In the genomic region with DNA sequence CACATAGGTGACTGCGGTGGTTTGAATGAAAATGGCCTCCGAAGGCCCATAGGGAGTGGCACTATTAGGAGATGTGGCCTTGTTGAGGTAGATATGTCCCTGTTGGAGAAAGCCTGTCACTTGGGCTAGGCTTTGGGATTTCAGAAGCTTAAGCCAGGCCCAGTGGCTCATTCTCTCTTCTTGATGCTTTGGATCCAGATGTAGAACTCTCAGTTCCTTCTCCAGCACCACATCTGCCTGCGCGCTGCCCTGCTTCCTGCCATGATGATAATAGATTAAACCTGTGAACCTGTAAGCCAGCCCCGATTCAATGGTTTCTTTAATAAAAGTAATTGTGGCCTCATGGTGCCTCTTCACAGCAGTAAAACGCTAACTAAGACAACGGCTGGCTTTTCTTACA, we compare ENCODE assay signal across 24 mouse cellular contexts. TPM values are rescaled to one million over a fixed set of nuclear protein-coding genes. Genes with fewer than 3 reads are reported as not detected.
DNase-seq lines count a peak whose midpoint lies in the region; ATAC-seq and TF ChIP-seq lines count a peak whose summit lies in the region.
"Had no signal": no experiment of that assay in that cellular context is flagged by ENCODE, and none has a peak within 500 bp of the region (broad histone marks: within the 10 kb centered on the region; RNA-seq: fewer than 3 reads in every experiment).

No protein-coding gene starts in this region.

- peaks cover 59% of the 10 kb centered on the region for H3K4me1 ChIP-seq in heart, embryonic 11.5 days (ENCODE audit: control insufficient read depth, insufficient read depth, low read length)
- peaks cover 62% of the 10 kb centered on the region for H3K4me1 ChIP-seq in heart, embryonic 15.5 days (replicated peaks)
- H3K4me1 ChIP-seq in CH12.LX (ENCODE audit: control insufficient read depth in 1 of 2, insufficient read depth in 2 of 2) = peaks cover 31 to 92% of the 10 kb centered on the region in 2 experiments
- H3K4me1 ChIP-seq in bone marrow macrophage, adult 2 months (ENCODE audit: control insufficient read depth, insufficient read depth, low read length) = peaks cover 79% of the 10 kb centered on the region

- TF ChIP-seq EP300 in CH12.LX (IDR thresholded peaks at IDR 0.05; ENCODE audit: low read length) = peak; percentile 71

- no peak overlapping the region for H3K9ac ChIP-seq in heart, embryonic 11.5 days (ENCODE audit: low read depth, low read length)
- H3K9ac ChIP-seq in heart, embryonic 15.5 days = no peak overlapping the region
- no peak overlapping the region for H3K9ac ChIP-seq in CH12.LX (ENCODE audit: insufficient read depth, low read depth)
- H3K9ac ChIP-seq: embryonic facial prominence, embryonic 12.5 days; embryonic facial prominence, embryonic 15.5 days; forebrain, postnatal 0 days; hindbrain, embryonic 12.5 days; hindbrain, embryonic 15.5 days had no signal

- TF ChIP-seq RAD21 in CH12.LX (IDR thresholded peaks at IDR 0.05; ENCODE audit: low read depth, low read length) = no peak

- H3K9me3 ChIP-seq in heart, embryonic 11.5 days (replicated peaks; ENCODE audit: control insufficient read depth, low read length) = no peaks in the 10 kb centered on the region
- H3K9me3 ChIP-seq in heart, embryonic 15.5 days (replicated peaks) = no peaks in the 10 kb centered on the region
- H3K9me3 ChIP-seq in CH12.LX (replicated peaks; ENCODE audit: low read length) = no peaks in the 10 kb centered on the region
- H3K9me3 ChIP-seq: embryonic facial prominence, embryonic 12.5 days; embryonic facial prominence, embryonic 15.5 days; hindbrain, embryonic 12.5 days; hindbrain, embryonic 15.5 days had no signal

- no peak overlapping the region for H3K4me2 ChIP-seq in heart, embryonic 11.5 days
- no peak overlapping the region for H3K4me2 ChIP-seq in heart, embryonic 15.5 days
- H3K4me2 ChIP-seq in CH12.LX (ENCODE audit: insufficient read depth, low read depth, poor library complexity, severe bottlenecking) = peak overlapping the region; percentile 81
- H3K4me2 ChIP-seq: embryonic facial prominence, embryonic 12.5 days; embryonic facial prominence, embryonic 15.5 days; hindbrain, embryonic 12.5 days; hindbrain, embryonic 15.5 days had no signal

- peak overlapping the region; percentile 5; the same call in 1 of the 2 replicates for H3K27ac ChIP-seq in heart, embryonic 11.5 days (ENCODE audit: low read depth, low read length)
- 0 out of 2 replicates have a peak overlapping the region, but pooled peaks have one; percentile 60 for H3K27ac ChIP-seq in heart, embryonic 15.5 days
- peak overlapping the region; percentile 64; the same call in 1 of the 2 replicates for H3K27ac ChIP-seq in CH12.LX (ENCODE audit: insufficient read depth, low read depth)
- H3K27ac ChIP-seq in bone marrow macrophage, adult 2 months (ENCODE audit: insufficient read depth, low read depth, low read length) = peak overlapping the region; percentile 83; the same call in 1 of the 2 replicates
- H3K27ac ChIP-seq: embryonic facial prominence, embryonic 12.5 days; hindbrain, embryonic 12.5 days; hindbrain, embryonic 15.5 days had no signal

- in situ Hi-C loops in CH12.LX (cut with MboI; ENCODE audit: low pct_ligation_motif_present, low pct_unique_long_range_greater_than_20kb, low sequenced_read_pairs) = no loop called here

- no peak for TF ChIP-seq CTCF in CH12.LX (conservative IDR thresholded peaks at IDR 0.05 in 1 of 2, IDR thresholded peaks at IDR 0.05 in 1 of 2; ENCODE audit: low read depth in 2 of 2, low read length in 2 of 2)
- TF ChIP-seq CTCF in bone marrow macrophage, adult 2 months (IDR thresholded peaks at IDR 0.05; ENCODE audit: low read depth, low read length) = no peak

- H3K4me3 ChIP-seq in heart, embryonic 11.5 days (ENCODE audit: low read depth, low read length) = no peak overlapping the region
- H3K4me3 ChIP-seq in heart, embryonic 15.5 days = no peak overlapping the region
- H3K4me3 ChIP-seq in CH12.LX (replicated peaks in 1 of 3; ENCODE audit: low read depth in 2 of 3, low read length in 2 of 3, poor library complexity in 1 of 3) = no peak overlapping the region
- H3K4me3 ChIP-seq in bone marrow macrophage, adult 2 months (ENCODE audit: insufficient read depth, low read length) = no peak overlapping the region
- H3K4me3 ChIP-seq: embryonic facial prominence, embryonic 12.5 days; embryonic facial prominence, embryonic 15.5 days; hindbrain, embryonic 12.5 days; hindbrain, embryonic 15.5 days had no signal

- H3K79me2 ChIP-seq in CH12.LX (replicated peaks; ENCODE audit: control insufficient read depth, extremely low read depth, insufficient read depth, poor library complexity, severe bottlenecking) = peaks cover 45% of the 10 kb centered on the region

- no peak for TF ChIP-seq POLR2A in CH12.LX (IDR thresholded peaks at IDR 0.05; ENCODE audit: low read depth, low read length)
- no peak for TF ChIP-seq POLR2A in bone marrow macrophage, adult 2 months (IDR thresholded peaks at IDR 0.05; ENCODE audit: borderline replicate concordance, low read depth, low read length)

- H3K36me3 ChIP-seq in heart, embryonic 11.5 days (ENCODE audit: control insufficient read depth, insufficient read depth, low read length) = no peaks in the 10 kb centered on the region
- no peaks in the 10 kb centered on the region for H3K36me3 ChIP-seq in heart, embryonic 15.5 days
- H3K36me3 ChIP-seq in CH12.LX (replicated peaks in 1 of 2; ENCODE audit: control insufficient read depth in 1 of 2, insufficient read depth in 1 of 2, low read length in 1 of 2) = peaks cover 2 to 35% of the 10 kb centered on the region in 2 experiments
- H3K36me3 ChIP-seq: embryonic facial prominence, embryonic 12.5 days; hindbrain, embryonic 12.5 days; hindbrain, embryonic 15.5 days had no signal

- no peak for ATAC-seq in heart, embryonic 11.5 days (replicated peaks; ENCODE audit: insufficient number of reproducible peaks, low FRiP score, low TSS enrichment)
- ATAC-seq in heart, embryonic 15.5 days (replicated peaks; ENCODE audit: insufficient number of reproducible peaks, insufficient read depth, low FRiP score, low read depth) = no peak
- ATAC-seq in CD4-positive, CD25-positive, alpha-beta regulatory T cell, adult 4 months = no peak
- ATAC-seq: activated CD4-positive, CD25-positive, alpha-beta regulatory T cell, adult 4 months; forebrain, embryonic 14.5 days; forebrain, postnatal 0 days; intestine, postnatal 0 days had no signal

- no peaks in the 10 kb centered on the region for H3K27me3 ChIP-seq in heart, embryonic 11.5 days (ENCODE audit: control insufficient read depth, insufficient read depth, low read length)
- no peaks in the 10 kb centered on the region for H3K27me3 ChIP-seq in heart, embryonic 15.5 days
- no peaks in the 10 kb centered on the region for H3K27me3 ChIP-seq in CH12.LX (replicated peaks)
- H3K27me3 ChIP-seq: embryonic facial prominence, embryonic 12.5 days; embryonic facial prominence, embryonic 15.5 days; hindbrain, embryonic 12.5 days; hindbrain, embryonic 15.5 days had no signal

- no peak for DNase-seq in heart, adult 11 months
- DNase-seq in heart, adult 18-20 months = no peak
- peak; percentile 30 for DNase-seq in CH12.LX (ENCODE audit: extremely low read depth)
- DNase-seq: adrenal gland, adult 8-10 months; adrenal gland, postnatal 25 days; cerebellum, adult 11 months; cerebellum, adult 2 months; cerebellum, adult 9-11 months; cerebellum, postnatal 25 days; forebrain, postnatal 0 days; gastrocnemius, postnatal 36 days; heart, postnatal 14 days; kidney, adult 2 months had no signal

- dilution Hi-C loops in CH12.LX (cut with MboI; ENCODE audit: extremely low pct_ligation_motif_present, extremely low pct_unique_long_range_greater_than_20kb, low sequenced_read_pairs) = no loop called here

- WGBS in heart, embryonic 11.5 days (ENCODE audit: insufficient replicate concordance) = 91% methylated on average over 7 of the region's 7 CpGs
- 90% methylated on average over 7 of the region's 7 CpGs for WGBS in heart, embryonic 15.5 days

TF ChIP-seq in CH12.LX, 34 proteins besides CTCF, POLR2A, EP300 and RAD21:
- TF ChIP-seq MYC (IDR thresholded peaks at IDR 0.05; ENCODE audit: low read depth, low read length) = no peak
- no peak for TF ChIP-seq USF1 (IDR thresholded peaks at IDR 0.05; ENCODE audit: low read depth, low read length)
- TF ChIP-seq IRF4 (IDR thresholded peaks at IDR 0.05; ENCODE audit: low read depth, low read length) = peak; percentile 66; the same call in 1 of the 2 replicates
- peak; percentile 46 for TF ChIP-seq TCF12 (IDR thresholded peaks at IDR 0.05; ENCODE audit: low read depth, low read length)
TF ChIP-seq in CH12.LX: peak in this region for 2.

RNA-seq across cellular contexts. Expression of a gene that starts 7.6 kb away (rescaled TPM):
- polyA plus RNA-seq in heart, embryonic 11.5 days (2014; fragmentation: Nextera tagmentation; extraction: Ambion mirVana) = 40.9 and 45.7 TPM in 2 replicates
- 27.2 and 34.4 TPM in 2 replicates for polyA plus RNA-seq in heart, embryonic 15.5 days (2015; fragmentation: Nextera tagmentation; extraction: Ambion mirVana)
- 10 to 100 TPM; 15.9 to 18.3 TPM for total RNA-seq in heart, adult 18-20 months (2021)
- 18.4 and 21.3 TPM in 2 replicates for total RNA-seq in CH12.LX (2012; rRNA removed)
- total RNA-seq in CH12.LX (2014; rRNA removed) = 14.1 and 14.9 TPM in 2 replicates
- 24.7 and 27.0 TPM in 2 replicates for polyA plus RNA-seq in CH12.LX (2012; ENCODE audit: insufficient read length, low read depth)
- 64.0 and 73.0 TPM in 2 replicates for polyA plus RNA-seq in bone marrow macrophage, adult 2 months (2012; ENCODE audit: insufficient read depth, insufficient read length, missing spikeins)
- polyA plus RNA-seq in CD4-positive, CD25-positive, alpha-beta regulatory T cell, adult 4 months (2017; shearing (Covaris generic)) = 10 to 100 TPM; 34.8 to 54.6 TPM

Comparison
In these comparisons a context has a peak if more than half of its experiments do, and no peak if none do; other contexts are left out.
1. H3K27ac ChIP-seq: peak in every context shown above with its lines; median percentile 83 in bone marrow macrophage, adult 2 months; 64 in CH12.LX; 60 in heart, embryonic 15.5 days; 5 in heart, embryonic 11.5 days.